Mouse (Mus musculus) small intestine, adult 2 months (tissue): Measurements from ENCODE around the gene Tom1l1.

Experiments used
- CTCF ChIP-seq: fragments of 200-500 bp; IDR thresholded peaks from 2 replicates; pipeline ENCODE4 v1.5.1; 2012; ENCODE audit warnings: low read depth, mild to moderate bottlenecking, control low read depth, inconsistent platforms, low read length, moderate library complexity, mixed read lengths; ENCODE audit not compliant: insufficient replicate concordance, insufficient read length; ENCODE audit errors: extremely low read depth
- POLR2A ChIP-seq: fragments of 200-500 bp; IDR thresholded peaks from 2 replicates; pipeline ENCODE4 v1.6.1; 2012; ENCODE audit warnings: low read depth, mild to moderate bottlenecking, control low read depth, inconsistent platforms, low read length, moderate library complexity

DNA sequence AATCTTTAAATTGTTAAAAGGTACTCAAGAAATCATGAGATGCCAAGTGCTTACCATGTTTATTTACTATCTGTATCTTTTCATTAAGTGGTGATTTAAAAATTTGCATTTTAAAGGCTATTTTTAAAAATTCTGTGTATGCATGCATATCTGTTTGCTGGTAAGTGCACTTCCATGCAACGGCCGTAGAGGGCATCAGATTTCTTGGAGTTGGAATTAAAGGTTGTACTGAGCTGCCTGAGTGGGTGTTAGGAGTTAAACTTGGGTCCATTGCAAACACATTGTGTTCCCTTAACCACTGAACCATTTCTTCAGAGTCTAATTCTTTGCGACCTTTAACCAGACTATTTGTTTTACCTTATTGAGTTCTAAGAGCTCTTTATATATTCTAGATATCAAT, 29.6 kb upstream of the Tom1l1 start:
- no peak for TF ChIP-seq CTCF
- TF ChIP-seq POLR2A, result no peak
